Mouse (Mus musculus): Measurements from ENCODE around the gene 9330182L06Rik. TPM values are rescaled to one million over a fixed set of nuclear protein-coding genes. Genes with fewer than 3 reads are reported as not detected.

9330182L06Rik gene
- polyA plus RNA-seq, 1 experiment from 2014 or later, result 4.7 TPM

- WGBS, result 74% methylated on average over 5 of the region's 5 CpGs
These were observed 183.7 kb downstream of the 9330182L06Rik start for GRCm38 (mm10) chr5:9449570-9449969.

GRCm38 (mm10) chr5:9453298-9453697 is 187.4 kb downstream of the 9330182L06Rik start:
- Histone ChIP-seq H3K27ac (no peak overlapping the region), H3K9me3 (no peaks in the 10 kb centered on the region), H3K4me1 (no peaks in the 10 kb centered on the region), H3K4me3 (replicated peaks) (no peak overlapping the region), H3K9ac (no peak overlapping the region), H3K36me3 (no peaks in the 10 kb centered on the region), H3K4me2 (no peak overlapping the region), H3K27me3 (replicated peaks) (no peaks in the 10 kb centered on the region)
- ATAC-seq (ENCODE audit: insufficient read depth, low FRiP score, low read depth), result no peak
- 94% methylated on average over 2 of the region's 2 CpGs for WGBS

More at GRCm38 (mm10) chr5:9449570-9449969, 183.7 kb downstream of the 9330182L06Rik start:
- Histone ChIP-seq H3K4me1 (no peaks in the 10 kb centered on the region), H3K9me3 (no peaks in the 10 kb centered on the region), H3K4me3 (replicated peaks) (no peak overlapping the region), H3K9ac (no peak overlapping the region), H3K36me3 (no peaks in the 10 kb centered on the region), H3K4me2 (no peak overlapping the region), H3K27ac (no peak overlapping the region), H3K27me3 (replicated peaks) (no peaks in the 10 kb centered on the region)
- ATAC-seq (ENCODE audit: insufficient read depth, low FRiP score, low read depth), result no peak

- WGBS, result 77% methylated on average over 3 of the region's 3 CpGs
- H3K4me3 ChIP-seq (replicated peaks), result no peak overlapping the region
- no peaks in the 10 kb centered on the region for H3K4me1 ChIP-seq
- H3K9me3 ChIP-seq, result no peaks in the 10 kb centered on the region
- no peak overlapping the region for H3K9ac ChIP-seq
- no peaks in the 10 kb centered on the region for H3K27me3 ChIP-seq (replicated peaks)
- H3K4me2 ChIP-seq, result no peak overlapping the region
- no peak for ATAC-seq (ENCODE audit: insufficient read depth, low FRiP score, low read depth)
- no peak overlapping the region for H3K27ac ChIP-seq
- no peaks in the 10 kb centered on the region for H3K36me3 ChIP-seq
These were observed 211.7 kb downstream of the 9330182L06Rik start for GRCm38 (mm10) chr5:9477587-9477986.

GRCm38 (mm10) chr5:9495456-9495855 is 229.5 kb downstream of the 9330182L06Rik start:
- 23% methylated on average over 5 of the region's 5 CpGs for WGBS
- no peaks in the 10 kb centered on the region for H3K4me1 ChIP-seq
- no peak overlapping the region for H3K4me3 ChIP-seq (replicated peaks)
- no peaks in the 10 kb centered on the region for H3K27me3 ChIP-seq (replicated peaks)
- no peak overlapping the region for H3K9ac ChIP-seq
- no peak for ATAC-seq (ENCODE audit: insufficient read depth, low FRiP score, low read depth)
- no peaks in the 10 kb centered on the region for H3K9me3 ChIP-seq
- no peak overlapping the region for H3K27ac ChIP-seq
- no peak overlapping the region for H3K4me2 ChIP-seq
- no peaks in the 10 kb centered on the region for H3K36me3 ChIP-seq

- Histone ChIP-seq H3K27me3 (replicated peaks) (no peaks in the 10 kb centered on the region), H3K9ac (no peak overlapping the region), H3K9me3 (no peaks in the 10 kb centered on the region), H3K27ac (no peak overlapping the region), H3K4me1 (no peaks in the 10 kb centered on the region), H3K4me3 (replicated peaks) (no peak overlapping the region), H3K4me2 (no peak overlapping the region), H3K36me3 (no peaks in the 10 kb centered on the region)
- ATAC-seq (ENCODE audit: insufficient read depth, low FRiP score, low read depth), result no peak
- WGBS, result 70% methylated on average over 4 of the region's 4 CpGs
These were observed 231.3 kb downstream of the 9330182L06Rik start for GRCm38 (mm10) chr5:9497235-9497634.

- Histone ChIP-seq H3K27ac (no peak overlapping the region), H3K4me2 (no peak overlapping the region), H3K36me3 (no peaks in the 10 kb centered on the region), H3K4me1 (no peaks in the 10 kb centered on the region), H3K9me3 (no peaks in the 10 kb centered on the region), H3K4me3 (replicated peaks) (no peak overlapping the region), H3K27me3 (replicated peaks) (no peaks in the 10 kb centered on the region), H3K9ac (no peak overlapping the region)
- WGBS, result 92% methylated on average over 1 of the region's 1 CpGs
- no peak for ATAC-seq (ENCODE audit: insufficient read depth, low FRiP score, low read depth)
These were observed 245.1 kb downstream of the 9330182L06Rik start for GRCm38 (mm10) chr5:9511027-9511426.

- no peaks in the 10 kb centered on the region for H3K9me3 ChIP-seq
- no peak overlapping the region for H3K9ac ChIP-seq
- no peaks in the 10 kb centered on the region for H3K27me3 ChIP-seq (replicated peaks)
- H3K4me1 ChIP-seq, result no peaks in the 10 kb centered on the region
- H3K27ac ChIP-seq, result no peak overlapping the region
- no peak for ATAC-seq (ENCODE audit: insufficient read depth, low FRiP score, low read depth)
- H3K4me2 ChIP-seq, result no peak overlapping the region
- no peaks in the 10 kb centered on the region for H3K36me3 ChIP-seq
- no peak overlapping the region for H3K4me3 ChIP-seq (replicated peaks)
- WGBS, result 79% methylated on average over 4 of the region's 4 CpGs
These were observed 259.6 kb downstream of the 9330182L06Rik start for GRCm38 (mm10) chr5:9525507-9525906.

MicroRNA genes within 50 kb of the gene (microRNA counts, 519-probe panel; counts per million panel counts)
- 1,885 counts per million, percentile 17 among the panel's probes with 10 or more counts for microRNA mmu-miR-879

Small RNAs within 50 kb of the gene (microRNA-seq; reads per million reads assigned to microRNA genes)
- gene Mir879, result 3.1 reads per million, percentile 12 among the genes with 10 or more reads in this experiment

Other genes starting within 250 kb of the 9330182L06Rik start
- gene Tmem243, start 165.4 kb upstream of the 9330182L06Rik start, polyA plus RNA-seq (2015; fragmentation: Nextera tagmentation; extraction: Ambion mirVana), result 18.8 and 20.1 TPM in 2 replicates
- gene Dmtf1, start 104.3 kb upstream of the 9330182L06Rik start, polyA plus RNA-seq (2015; fragmentation: Nextera tagmentation; extraction: Ambion mirVana), result 37.7 and 38.2 TPM in 2 replicates

Measured in stomach, embryonic 15.5 days (tissue).